Mouse (Mus musculus) gastrocnemius, postnatal 14 days (tissue): ENCODE measurements around the gene Hist2h2ab. TPM values are rescaled to one million over a fixed set of nuclear protein-coding genes. Genes with fewer than 3 reads are reported as not detected.
"Not testable (repeated sequence)": the region's sequence is repeated elsewhere in the genome, so short reads cannot be mapped to it uniquely, and the experiment has no call there.

ENCODE experiments used
- DNase-seq: peaks from one replicate; pipeline ENCODE4 v3.0.0; 2021; ENCODE audit warnings: mixed read lengths
- intact Hi-C: fragments of 180-260 bp; cut with DNase I; formaldehyde crosslinking; loops from one replicate; pipeline ENCODE4 v1.15.1; 2025; ENCODE audit warnings: low total_unique reads
- total RNA-seq, 2 experiments: library from RNA; stranded (reverse); gene quantifications; 2 replicates each; pipeline ENCODE4 v1.2.3; 2021

The Hist2h2ab gene
- total RNA-seq, 2 experiments from 2014 or later: 3.4 to 7.1 TPM

GRCm38 (mm10) chr3:96231758-96232120, 12.1 kb downstream of the Hist2h2ab start:
- intact Hi-C loops: loop anchor here (10.0 kb wide), 1 partner anchor 157 kb away; no protein-coding TSS in a partner anchor
- DNase-seq: no peak

- intact Hi-C loops: loop anchor here (10.0 kb wide), 1 partner anchor 160 kb away; no protein-coding TSS in a partner anchor
- no peak for DNase-seq
Measured at GRCm38 (mm10) chr3:96234914-96235313, 15.2 kb downstream of the Hist2h2ab start.

- intact Hi-C loops: loop anchor here (10.0 kb wide), 1 partner anchor 161 kb away; no protein-coding TSS in a partner anchor
- DNase-seq: no peak
Measured at GRCm38 (mm10) chr3:96235836-96236235, 16.2 kb downstream of the Hist2h2ab start.

GRCm38 (mm10) chr3:96236834-96237334, 17.2 kb downstream of the Hist2h2ab start:
- no peak for DNase-seq
- intact Hi-C loops: loop anchor here (10.0 kb wide), 1 partner anchor 162 kb away; no protein-coding TSS in a partner anchor

- intact Hi-C loops: loop anchor here (10.0 kb wide), 1 partner anchor 163 kb away; no protein-coding TSS in a partner anchor
- no peak for DNase-seq
Measured at GRCm38 (mm10) chr3:96237335-96237903, 17.8 kb downstream of the Hist2h2ab start.

- no peak for DNase-seq
Measured at GRCm38 (mm10) chr3:96237904-96238511, 18.3 kb downstream of the Hist2h2ab start.

GRCm38 (mm10) chr3:96238954-96239793, 19.5 kb downstream of the Hist2h2ab start, which contains the start of gene Hist2h3c2:
Hist2h3c2 (minus strand) TSS chr3:96239127.
- intact Hi-C loops: loop anchor here (10.0 kb wide), 1 partner anchor 164 kb away; no protein-coding TSS in a partner anchor
- DNase-seq: peak; percentile 42

More at GRCm38 (mm10) chr3:96237904-96238511, 18.3 kb downstream of the Hist2h2ab start:
- intact Hi-C loops: loop anchor here (10.0 kb wide), 1 partner anchor 163 kb away; no protein-coding TSS in a partner anchor

- intact Hi-C loops: loop anchor here (10.0 kb wide), 1 partner anchor 165 kb away; no protein-coding TSS in a partner anchor
- peak; percentile 93 for DNase-seq
Measured at GRCm38 (mm10) chr3:96239949-96240798, 20.5 kb downstream of the Hist2h2ab start, which contains the start of gene Hist2h2aa2. Hist2h2aa2 (minus strand) TSS chr3:96240276.

- no peak for DNase-seq
- intact Hi-C loops: no loop called here
Measured at GRCm38 (mm10) chr3:96240799-96241197, 21.1 kb downstream of the Hist2h2ab start.

GRCm38 (mm10) chr3:96243921-96244572, 24.4 kb downstream of the Hist2h2ab start:
- intact Hi-C loops: no loop called here
- DNase-seq: no peak

- DNase-seq: peak; percentile 85
- intact Hi-C loops: not testable (repeated sequence)
Measured at GRCm38 (mm10) chr3:96245003-96245886, 25.6 kb downstream of the Hist2h2ab start, which contains the start of gene Hist2h2aa1. Hist2h2aa1 (plus strand) TSS chr3:96245497.

- intact Hi-C loops, DNase-seq: not testable (repeated sequence)
Measured at GRCm38 (mm10) chr3:96246018-96246417, 26.4 kb downstream of the Hist2h2ab start.

GRCm38 (mm10) chr3:96246427-96246856, 26.8 kb downstream of the Hist2h2ab start, which contains the start of gene Hist2h3c1:
Hist2h3c1 (plus strand) TSS chr3:96246685.
- DNase-seq, intact Hi-C loops: not testable (repeated sequence)

- DNase-seq: no peak
- intact Hi-C loops: no loop called here
Measured at GRCm38 (mm10) chr3:96247356-96248140, 27.9 kb downstream of the Hist2h2ab start.

GRCm38 (mm10) chr3:96248141-96249033, 28.7 kb downstream of the Hist2h2ab start:
- intact Hi-C loops: no loop called here
- DNase-seq: no peak
